Mouse (Mus musculus): ENCODE results near the gene Vgf. TPM values are rescaled to one million over a fixed set of nuclear protein-coding genes. Genes with fewer than 3 reads are reported as not detected.

Gene Vgf
- polyA plus RNA-seq, 1 experiment from 2014 or later = 0.21 TPM

GRCm38 (mm10) chr5:137036211-137036610, 10.0 kb downstream of the Vgf start:
- WGBS (ENCODE audit: insufficient replicate concordance) = 83% methylated on average over 13 of the region's 13 CpGs

GRCm38 (mm10) chr5:137039453-137039852, 13.3 kb downstream of the Vgf start:
- Histone ChIP-seq H3K27ac (ENCODE audit: low read length) (no peak overlapping the region), H3K9me3 (replicated peaks; ENCODE audit: control insufficient read depth, low read length) (no peaks in the 10 kb centered on the region), H3K4me2 (ENCODE audit: low read depth, low read length) (no peak overlapping the region), H3K4me1 (ENCODE audit: control insufficient read depth, low read depth, low read length) (no peaks in the 10 kb centered on the region), H3K27me3 (ENCODE audit: control insufficient read depth, insufficient read depth, low read depth, low read length) (no peaks in the 10 kb centered on the region), H3K36me3 (ENCODE audit: control insufficient read depth, insufficient read depth) (peaks cover 14% of the 10 kb centered on the region), H3K4me3 (ENCODE audit: low read depth, low read length) (no peak overlapping the region), H3K9ac (ENCODE audit: low read depth, low read length) (no peak overlapping the region)
- ATAC-seq (ENCODE audit: low read depth) = no peak
- WGBS (ENCODE audit: insufficient replicate concordance) = 87% methylated on average over 10 of the region's 10 CpGs

More at GRCm38 (mm10) chr5:137036211-137036610, 10.0 kb downstream of the Vgf start:
- Histone ChIP-seq H3K4me1 (ENCODE audit: control insufficient read depth, low read depth, low read length) (peaks cover 22% of the 10 kb centered on the region), H3K36me3 (ENCODE audit: control insufficient read depth, insufficient read depth) (peaks cover 9% of the 10 kb centered on the region), H3K27ac (ENCODE audit: low read length) (no peak overlapping the region), H3K4me3 (ENCODE audit: low read depth, low read length) (no peak overlapping the region), H3K9ac (ENCODE audit: low read depth, low read length) (no peak overlapping the region), H3K9me3 (replicated peaks; ENCODE audit: control insufficient read depth, low read length) (no peaks in the 10 kb centered on the region), H3K4me2 (ENCODE audit: low read depth, low read length) (no peak overlapping the region), H3K27me3 (ENCODE audit: control insufficient read depth, insufficient read depth, low read depth, low read length) (peaks cover 14% of the 10 kb centered on the region)
- ATAC-seq (ENCODE audit: low read depth) = no peak

GRCm38 (mm10) chr5:137041442-137041841, 15.2 kb downstream of the Vgf start:
- no peak for ATAC-seq (ENCODE audit: low read depth)
- Histone ChIP-seq H3K4me1 (ENCODE audit: control insufficient read depth, low read depth, low read length) (peaks cover 15% of the 10 kb centered on the region), H3K4me3 (ENCODE audit: low read depth, low read length) (no peak overlapping the region), H3K9me3 (replicated peaks; ENCODE audit: control insufficient read depth, low read length) (no peaks in the 10 kb centered on the region), H3K36me3 (ENCODE audit: control insufficient read depth, insufficient read depth) (peaks cover 14% of the 10 kb centered on the region), H3K27me3 (ENCODE audit: control insufficient read depth, insufficient read depth, low read depth, low read length) (no peaks in the 10 kb centered on the region), H3K27ac (ENCODE audit: low read length) (no peak overlapping the region), H3K9ac (ENCODE audit: low read depth, low read length) (no peak overlapping the region), H3K4me2 (ENCODE audit: low read depth, low read length) (no peak overlapping the region)
- 76% methylated on average over 10 of the region's 10 CpGs for WGBS (ENCODE audit: insufficient replicate concordance)

GRCm38 (mm10) chr5:137043997-137044396, 17.8 kb downstream of the Vgf start:
- H3K4me2 ChIP-seq (ENCODE audit: low read depth, low read length) = no peak overlapping the region
- no peaks in the 10 kb centered on the region for H3K9me3 ChIP-seq (replicated peaks; ENCODE audit: control insufficient read depth, low read length)
- no peak overlapping the region for H3K9ac ChIP-seq (ENCODE audit: low read depth, low read length)
- 88% methylated on average over 7 of the region's 7 CpGs for WGBS (ENCODE audit: insufficient replicate concordance)
- peaks cover 7% of the 10 kb centered on the region for H3K36me3 ChIP-seq (ENCODE audit: control insufficient read depth, insufficient read depth)
- H3K27me3 ChIP-seq (ENCODE audit: control insufficient read depth, insufficient read depth, low read depth, low read length) = no peaks in the 10 kb centered on the region
- no peak overlapping the region for H3K4me3 ChIP-seq (ENCODE audit: low read depth, low read length)
- no peak for ATAC-seq (ENCODE audit: low read depth)
- H3K4me1 ChIP-seq (ENCODE audit: control insufficient read depth, low read depth, low read length) = peaks cover 15% of the 10 kb centered on the region
- no peak overlapping the region for H3K27ac ChIP-seq (ENCODE audit: low read length)

DNA sequence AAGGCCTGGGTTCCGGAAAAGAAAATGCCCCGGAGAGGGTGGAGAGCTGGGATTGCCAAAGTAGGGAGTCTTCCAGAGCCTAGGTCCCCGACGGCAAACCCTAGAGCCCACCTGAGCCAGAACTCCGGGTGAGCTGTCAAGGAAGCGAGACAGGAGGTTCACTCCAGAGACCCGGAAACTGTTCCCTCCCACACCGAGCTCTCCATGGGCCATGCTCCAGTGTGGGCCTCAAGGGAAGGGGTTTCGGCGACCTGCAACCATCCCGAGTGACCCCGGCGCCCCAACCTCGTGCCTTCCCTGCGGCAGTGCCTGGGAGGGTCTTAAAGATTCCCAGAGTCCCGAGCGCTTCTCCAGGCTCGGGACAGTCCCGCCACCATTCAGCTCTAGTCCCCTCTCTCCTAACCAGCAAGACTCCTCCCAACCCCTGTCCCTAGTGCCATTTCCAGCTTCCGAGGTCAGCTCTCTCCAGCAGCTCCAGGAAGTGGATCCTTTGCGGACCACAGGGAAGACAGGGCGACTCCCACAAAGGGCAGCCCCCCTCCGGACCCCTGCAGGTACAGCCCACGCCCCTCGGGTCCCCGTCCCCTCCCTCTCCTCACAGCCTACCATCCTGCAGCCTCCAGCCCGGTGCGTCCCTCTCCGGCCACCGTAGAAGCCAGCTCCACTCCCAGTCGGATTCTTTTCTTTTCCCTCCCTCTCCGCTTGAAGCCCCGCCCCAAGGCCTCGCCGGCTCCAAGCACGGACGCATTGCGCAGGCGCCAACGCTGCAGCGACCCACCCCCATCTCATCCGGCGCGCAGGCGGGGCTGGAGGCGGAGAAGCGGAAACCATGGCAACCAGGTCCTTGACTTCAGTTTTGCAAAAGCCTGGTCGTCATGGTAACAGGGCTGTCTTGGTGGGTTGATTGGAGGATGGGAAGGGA, 19.5 kb downstream of the Vgf start, which contains the start of gene Ap1s1:
Ap1s1 (minus strand) TSS at position 734 of the 922 bp plus-strand sequence.
- WGBS (ENCODE audit: insufficient replicate concordance) = under 1% methylated on average over 48 of the region's 48 CpGs
- Histone ChIP-seq H3K4me2 (ENCODE audit: low read depth, low read length) (peak within 1 kb of the TSS; percentile 86), H3K27ac (ENCODE audit: low read length) (peak within 1 kb of the TSS; percentile 3), H3K36me3 (ENCODE audit: control insufficient read depth, insufficient read depth) (peaks cover 5% of the 10 kb centered on the region), H3K9me3 (replicated peaks; ENCODE audit: control insufficient read depth, low read length) (no peaks in the 10 kb centered on the region), H3K4me1 (ENCODE audit: control insufficient read depth, low read depth, low read length) (peaks cover 15% of the 10 kb centered on the region), H3K4me3 (ENCODE audit: low read depth, low read length) (peak within 1 kb of the TSS; percentile 69), H3K9ac (ENCODE audit: low read depth, low read length) (peak within 1 kb of the TSS; percentile 82), H3K27me3 (ENCODE audit: control insufficient read depth, insufficient read depth, low read depth, low read length) (peaks cover 2% of the 10 kb centered on the region; the same call in 1 of the 2 replicates)
- ATAC-seq (ENCODE audit: low read depth) = peak; percentile 83

DNA sequence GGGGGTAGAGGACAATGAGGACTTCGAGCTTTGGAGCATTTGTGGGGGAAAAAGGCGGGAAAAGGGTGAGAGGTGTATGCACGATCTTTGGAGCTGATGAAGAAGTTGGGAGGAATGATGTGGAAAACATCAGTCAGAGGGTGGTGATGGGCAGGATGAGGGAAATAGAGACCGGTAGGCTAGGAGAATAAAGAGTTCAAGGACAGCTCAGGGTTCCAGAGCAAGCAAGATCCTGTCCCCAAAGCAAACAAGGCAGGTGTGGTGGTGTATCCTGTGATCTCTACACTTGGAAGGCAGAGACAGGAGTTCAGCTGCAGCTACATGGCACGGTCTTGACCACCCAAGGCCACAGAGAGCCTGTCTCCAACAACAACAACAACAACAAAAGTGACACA, 20.1 kb downstream of the Vgf start:
- Histone ChIP-seq H3K4me2 (ENCODE audit: low read depth, low read length) (peak overlapping the region; percentile 86), H3K36me3 (ENCODE audit: control insufficient read depth, insufficient read depth) (peaks cover 5% of the 10 kb centered on the region), H3K4me3 (ENCODE audit: low read depth, low read length) (peak overlapping the region; percentile 69), H3K4me1 (ENCODE audit: control insufficient read depth, low read depth, low read length) (peaks cover 15% of the 10 kb centered on the region), H3K9ac (ENCODE audit: low read depth, low read length) (no peak overlapping the region), H3K9me3 (replicated peaks; ENCODE audit: control insufficient read depth, low read length) (no peaks in the 10 kb centered on the region), H3K27ac (ENCODE audit: low read length) (no peak overlapping the region), H3K27me3 (ENCODE audit: control insufficient read depth, insufficient read depth, low read depth, low read length) (peaks cover 2% of the 10 kb centered on the region; the same call in 1 of the 2 replicates)
- WGBS (ENCODE audit: insufficient replicate concordance) = 27% methylated on average over 5 of the region's 5 CpGs
- ATAC-seq (ENCODE audit: low read depth) = no peak

DNA sequence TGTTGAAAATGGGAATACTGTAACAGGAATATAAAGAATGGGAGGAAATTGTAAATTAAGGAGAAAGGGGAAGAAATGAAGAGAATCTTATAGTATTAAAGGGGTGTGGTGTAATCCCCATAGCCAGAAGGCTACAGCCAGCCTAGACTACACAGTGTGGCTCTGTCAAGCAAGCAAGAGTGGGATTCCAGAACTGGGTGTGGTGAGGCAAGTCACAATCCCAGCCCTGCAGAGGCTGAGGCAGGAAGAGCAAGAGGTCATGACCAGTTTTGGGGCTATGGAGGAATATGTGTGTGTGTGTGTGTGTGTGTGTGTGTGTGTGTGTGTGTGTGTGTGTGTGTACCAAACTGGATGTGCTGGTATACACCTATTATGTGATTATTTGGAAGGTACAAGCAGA, 20.8 kb downstream of the Vgf start:
- no peaks in the 10 kb centered on the region for H3K9me3 ChIP-seq (replicated peaks; ENCODE audit: control insufficient read depth, low read length)
- peaks cover 2% of the 10 kb centered on the region for H3K36me3 ChIP-seq (ENCODE audit: control insufficient read depth, insufficient read depth)
- H3K9ac ChIP-seq (ENCODE audit: low read depth, low read length) = no peak overlapping the region
- H3K4me2 ChIP-seq (ENCODE audit: low read depth, low read length) = no peak overlapping the region
- H3K4me3 ChIP-seq (ENCODE audit: low read depth, low read length) = no peak overlapping the region
- no peak overlapping the region for H3K27ac ChIP-seq (ENCODE audit: low read length)
- no peak for ATAC-seq (ENCODE audit: low read depth)
- peaks cover 15% of the 10 kb centered on the region for H3K4me1 ChIP-seq (ENCODE audit: control insufficient read depth, low read depth, low read length)
- H3K27me3 ChIP-seq (ENCODE audit: control insufficient read depth, insufficient read depth, low read depth, low read length) = peaks cover 2% of the 10 kb centered on the region; the same call in 1 of the 2 replicates

DNA sequence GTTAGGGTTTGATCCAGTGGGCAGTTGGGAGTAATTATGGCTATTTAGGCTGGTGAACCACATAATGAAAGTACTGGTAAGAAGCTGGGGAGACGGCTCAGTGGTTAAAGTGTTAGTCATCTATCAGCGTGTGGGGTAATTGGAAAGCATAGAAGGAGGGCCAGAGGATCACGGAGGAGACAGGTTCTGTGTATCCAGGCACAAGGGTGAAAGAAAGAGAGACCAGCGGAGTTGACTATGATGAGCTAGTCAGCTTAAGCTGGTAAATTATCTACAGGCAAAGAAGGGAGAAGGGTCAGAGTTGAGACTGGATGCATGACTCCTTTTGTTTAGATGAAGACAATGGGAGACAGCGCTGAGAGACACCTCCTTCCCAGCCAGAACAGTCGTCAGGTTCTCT, 24.9 kb downstream of the Vgf start:
- peaks cover 3% of the 10 kb centered on the region for H3K4me1 ChIP-seq (ENCODE audit: control insufficient read depth, low read depth, low read length)
- H3K36me3 ChIP-seq (ENCODE audit: control insufficient read depth, insufficient read depth) = no peaks in the 10 kb centered on the region
- peaks cover 2% of the 10 kb centered on the region; the same call in 1 of the 2 replicates for H3K27me3 ChIP-seq (ENCODE audit: control insufficient read depth, insufficient read depth, low read depth, low read length)
- 49% methylated on average over 6 of the region's 6 CpGs for WGBS (ENCODE audit: insufficient replicate concordance)
- no peak overlapping the region for H3K27ac ChIP-seq (ENCODE audit: low read length)
- no peaks in the 10 kb centered on the region for H3K9me3 ChIP-seq (replicated peaks; ENCODE audit: control insufficient read depth, low read length)
- ATAC-seq (ENCODE audit: low read depth) = no peak
- no peak overlapping the region for H3K4me2 ChIP-seq (ENCODE audit: low read depth, low read length)
- H3K9ac ChIP-seq (ENCODE audit: low read depth, low read length) = no peak overlapping the region
- H3K4me3 ChIP-seq (ENCODE audit: low read depth, low read length) = no peak overlapping the region

- WGBS (ENCODE audit: insufficient replicate concordance) = 64% methylated on average over 5 of the region's 5 CpGs
- Histone ChIP-seq H3K4me1 (ENCODE audit: control insufficient read depth, low read depth, low read length) (no peaks in the 10 kb centered on the region), H3K27me3 (ENCODE audit: control insufficient read depth, insufficient read depth, low read depth, low read length) (peaks cover 2% of the 10 kb centered on the region; the same call in 1 of the 2 replicates), H3K9ac (ENCODE audit: low read depth, low read length) (no peak overlapping the region), H3K27ac (ENCODE audit: low read length) (no peak overlapping the region), H3K9me3 (replicated peaks; ENCODE audit: control insufficient read depth, low read length) (no peaks in the 10 kb centered on the region), H3K36me3 (ENCODE audit: control insufficient read depth, insufficient read depth) (no peaks in the 10 kb centered on the region), H3K4me3 (ENCODE audit: low read depth, low read length) (no peak overlapping the region), H3K4me2 (ENCODE audit: low read depth, low read length) (no peak overlapping the region)
- peak; percentile 41 for ATAC-seq (ENCODE audit: low read depth)
Observed at GRCm38 (mm10) chr5:137051914-137052505, 25.8 kb downstream of the Vgf start.
